ENCODE assay signal across 13 mouse cellular contexts in the genomic region with DNA sequence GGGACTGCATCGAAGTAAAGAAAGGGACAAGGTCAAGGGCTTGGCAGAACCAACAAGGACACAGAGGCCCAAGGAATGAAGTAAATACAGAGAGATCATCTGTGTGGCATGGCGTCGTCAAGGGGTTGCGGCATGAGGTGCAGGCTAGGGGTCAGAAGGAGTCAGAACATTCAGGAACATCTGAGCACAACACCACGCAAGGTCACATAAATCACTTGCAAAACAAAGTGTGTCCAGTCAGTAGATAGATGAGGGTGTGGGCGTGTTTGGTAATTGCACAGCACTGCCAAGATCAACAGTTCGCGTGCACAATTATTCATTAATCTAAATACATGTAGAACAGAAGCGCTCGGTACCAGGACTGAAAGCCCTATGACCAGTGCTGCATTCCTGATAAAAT. TPM values are rescaled to one million over a fixed set of nuclear protein-coding genes. Genes with fewer than 3 reads are reported as not detected.
DNase-seq lines count a peak whose midpoint lies in the region; ATAC-seq and TF ChIP-seq lines count a peak whose summit lies in the region.
"Had no signal": no experiment of that assay in that cellular context is flagged by ENCODE, and none has a peak within 500 bp of the region (broad histone marks: within the 10 kb centered on the region; RNA-seq: fewer than 3 reads in every experiment).

No protein-coding gene starts in this region.

- no peak overlapping the region for H3K4me3 ChIP-seq in layer of hippocampus, adult 2 months
- no peak overlapping the region for H3K4me3 ChIP-seq in intestine, postnatal 0 days (ENCODE audit: low read depth, low read length)
- no peak overlapping the region for H3K4me3 ChIP-seq in liver, postnatal 0 days (ENCODE audit: low read depth, low read length)
- H3K4me3 ChIP-seq: hindbrain, embryonic 13.5 days had no signal

- H3K9me3 ChIP-seq in intestine, postnatal 0 days (ENCODE audit: control insufficient read depth): no peaks in the 10 kb centered on the region
- no peaks in the 10 kb centered on the region for H3K9me3 ChIP-seq in liver, postnatal 0 days (ENCODE audit: low read length)
- H3K9me3 ChIP-seq: hindbrain, embryonic 13.5 days had no signal

- no peak for DNase-seq in layer of hippocampus, adult 2 months (ENCODE audit: low spot score in 2 of 2)
- DNase-seq in layer of hippocampus, postnatal 25 days (ENCODE audit: extremely low spot score in 1 of 2, low spot score in 1 of 2): no peak
- peak; percentile 67 for DNase-seq in adrenal gland, adult 8-10 months
- DNase-seq in liver, postnatal 0 days: peak; percentile 46
- no peak for DNase-seq in cerebellum, adult 9-10 months
- DNase-seq in right cerebral cortex, postnatal 25 days: no peak
- DNase-seq: cerebellum, adult 18-20 months; right cerebral cortex, postnatal 14 days had no signal

- TF ChIP-seq EP300 in liver, postnatal 0 days (IDR thresholded peaks at IDR 0.05; ENCODE audit: low read depth): peak; percentile 67

- peak; percentile 13; the same call in 1 of the 2 replicates for ATAC-seq in intestine, postnatal 0 days
- peak; percentile 77 for ATAC-seq in liver, postnatal 0 days
- ATAC-seq in CD4-positive, CD25-positive, alpha-beta regulatory T cell, adult 4 months: no peak

- H3K9ac ChIP-seq in intestine, postnatal 0 days (ENCODE audit: low read depth, low read length): no peak overlapping the region
- no peak overlapping the region for H3K9ac ChIP-seq in liver, postnatal 0 days (replicated peaks)
- H3K9ac ChIP-seq: hindbrain, embryonic 13.5 days had no signal

- no peak overlapping the region for H3K4me2 ChIP-seq in intestine, postnatal 0 days (replicated peaks; ENCODE audit: low read depth)
- no peak overlapping the region for H3K4me2 ChIP-seq in liver, postnatal 0 days (ENCODE audit: low read depth, low read length)
- H3K4me2 ChIP-seq: hindbrain, embryonic 13.5 days had no signal

- peak overlapping the region; percentile 82 for H3K27ac ChIP-seq in layer of hippocampus, adult 2 months
- H3K27ac ChIP-seq in intestine, postnatal 0 days (ENCODE audit: low read depth, low read length): no peak overlapping the region
- H3K27ac ChIP-seq in liver, postnatal 0 days (ENCODE audit: low read depth): peak overlapping the region; percentile 96

- WGBS in intestine, postnatal 0 days: 35% methylated on average over 10 of the region's 10 CpGs
- WGBS in liver, postnatal 0 days (ENCODE audit: insufficient replicate concordance): 61% methylated on average over 10 of the region's 10 CpGs

- peaks cover 8% of the 10 kb centered on the region; the same call in 1 of the 2 replicates for H3K4me1 ChIP-seq in intestine, postnatal 0 days (replicated peaks; ENCODE audit: control insufficient read depth, insufficient read depth, low read length)
- peaks cover 2% of the 10 kb centered on the region; the same call in 1 of the 2 replicates for H3K4me1 ChIP-seq in liver, postnatal 0 days (ENCODE audit: insufficient read depth)

- no peaks in the 10 kb centered on the region for H3K36me3 ChIP-seq in intestine, postnatal 0 days (ENCODE audit: control insufficient read depth, insufficient read depth)
- no peaks in the 10 kb centered on the region for H3K36me3 ChIP-seq in liver, postnatal 0 days (replicated peaks; ENCODE audit: insufficient read depth, low read length)
- H3K36me3 ChIP-seq: hindbrain, embryonic 13.5 days had no signal

- TF ChIP-seq CTCF in layer of hippocampus, adult 2 months (conservative IDR thresholded peaks at IDR 0.05): no peak
- no peak for TF ChIP-seq CTCF in intestine, postnatal 0 days (IDR thresholded peaks at IDR 0.05; ENCODE audit: low read depth)
- TF ChIP-seq CTCF in liver, postnatal 0 days (IDR thresholded peaks at IDR 0.05; ENCODE audit: low read depth): no peak

- H3K27me3 ChIP-seq in intestine, postnatal 0 days (replicated peaks; ENCODE audit: control insufficient read depth, insufficient read depth, low read length): no peaks in the 10 kb centered on the region
- H3K27me3 ChIP-seq in liver, postnatal 0 days (ENCODE audit: insufficient read depth, low read length): no peaks in the 10 kb centered on the region
- H3K27me3 ChIP-seq: CH12.LX; hindbrain, embryonic 13.5 days had no signal

RNA-seq across cellular contexts. Expression of a gene that starts 52.0 kb away (rescaled TPM):
- total RNA-seq in layer of hippocampus, adult 2 months (2021): under 1 TPM; 0.37 to 0.44 TPM
- total RNA-seq in layer of hippocampus, postnatal 25 days (2021): under 1 TPM; 0.31 to 0.37 TPM
- under 1 TPM; 0.17 to 0.59 (median 0.36) TPM for total RNA-seq in adrenal gland, adult 8-10 months (2022)
- not detected in 2 replicates for polyA plus RNA-seq in intestine, postnatal 0 days (2015; fragmentation: Nextera tagmentation; extraction: Ambion mirVana)
- not detected in 2 replicates for polyA plus RNA-seq in liver, postnatal 0 days (2015; fragmentation: Nextera tagmentation; extraction: Ambion mirVana)
- polyA plus RNA-seq in CD4-positive, CD25-positive, alpha-beta regulatory T cell, adult 4 months (2017; shearing (Covaris generic)): not detected
- total RNA-seq: CH12.LX; gastrocnemius, adult 8-10 months had no signal

Comparison
In these comparisons a context has a peak if more than half of its experiments do, and no peak if none do; other contexts are left out.
1. DNase-seq: peak in adrenal gland, adult 8-10 months (single experiment) and liver, postnatal 0 days (single experiment); none in layer of hippocampus, adult 2 months (0 of 2), layer of hippocampus, postnatal 25 days (0 of 2), cerebellum, adult 9-10 months (single experiment) and right cerebral cortex, postnatal 25 days (single experiment).